Mouse (Mus musculus) heart, postnatal 10 days (tissue): ENCODE results near the gene Nsun3. TPM values are rescaled to one million over a fixed set of nuclear protein-coding genes. Genes with fewer than 3 reads are reported as not detected.
"Not testable (repeated sequence)": the region's sequence is repeated elsewhere in the genome, so short reads cannot be mapped to it uniquely, and the experiment has no call there.

ENCODE experiments used
- DNase-seq, 2 experiments: peaks; one replicate each; pipeline ENCODE4 v3.0.0; 2021
- intact Hi-C: fragments of 180-260 bp; cut with DNase I; formaldehyde crosslinking; loops from one replicate; pipeline ENCODE4 v1.15.1; 2025
- microRNA-seq, 2 experiments: library from miRNA; unstranded; fragments of <30 nt; microRNA quantifications; one replicate each; pipeline ENCODE4 v1.2.0; 2022
- total RNA-seq, 2 experiments: library from RNA; stranded (reverse); gene quantifications; 2 replicates each; pipeline ENCODE4 v1.2.3; 2021

The Nsun3 gene
- total RNA-seq, 2 experiments from 2014 or later, result 10.3 to 11.9 TPM

DNA sequence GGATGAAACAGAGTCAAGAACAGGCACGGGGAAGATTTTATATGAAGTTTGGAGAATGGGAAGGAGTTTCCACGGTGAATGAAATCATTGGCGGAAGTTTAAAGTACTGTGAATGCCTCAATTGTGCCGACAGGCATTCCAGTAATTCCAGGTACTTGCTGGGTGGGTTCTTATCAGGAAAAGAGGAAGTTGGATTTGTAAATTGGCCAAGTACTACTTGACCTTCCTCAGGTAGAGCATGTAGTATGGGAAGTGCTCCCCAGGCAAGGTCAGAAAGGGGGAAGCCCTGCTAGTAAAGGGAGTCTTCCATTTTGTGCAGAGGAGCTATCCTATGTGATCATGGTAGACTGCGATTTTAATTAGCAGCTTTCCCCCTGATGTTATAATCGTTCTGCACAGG, 31.3 kb downstream of the Nsun3 start:
- intact Hi-C loops, result no loop called here
- DNase-seq, result no peak

DNA sequence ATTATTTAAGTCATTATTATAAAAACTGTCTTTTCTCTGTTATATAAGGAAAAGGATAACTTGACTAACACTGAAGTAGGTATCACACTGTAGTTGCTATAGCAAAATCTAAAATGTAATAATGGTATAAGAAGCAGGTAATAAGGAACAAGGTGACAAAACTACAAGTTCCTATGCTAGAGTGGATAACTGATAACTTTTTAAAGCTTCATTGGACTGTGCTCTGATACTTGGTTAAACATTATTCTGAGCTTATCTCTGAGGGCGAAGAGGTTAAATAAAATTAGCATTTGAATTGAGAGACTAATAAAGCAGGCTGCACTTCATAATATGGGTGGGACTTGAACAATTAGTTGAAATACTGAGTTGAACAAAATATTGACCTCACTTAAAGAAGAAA, 33.0 kb downstream of the Nsun3 start:
- no peak for DNase-seq
- intact Hi-C loops, result no loop called here

DNA sequence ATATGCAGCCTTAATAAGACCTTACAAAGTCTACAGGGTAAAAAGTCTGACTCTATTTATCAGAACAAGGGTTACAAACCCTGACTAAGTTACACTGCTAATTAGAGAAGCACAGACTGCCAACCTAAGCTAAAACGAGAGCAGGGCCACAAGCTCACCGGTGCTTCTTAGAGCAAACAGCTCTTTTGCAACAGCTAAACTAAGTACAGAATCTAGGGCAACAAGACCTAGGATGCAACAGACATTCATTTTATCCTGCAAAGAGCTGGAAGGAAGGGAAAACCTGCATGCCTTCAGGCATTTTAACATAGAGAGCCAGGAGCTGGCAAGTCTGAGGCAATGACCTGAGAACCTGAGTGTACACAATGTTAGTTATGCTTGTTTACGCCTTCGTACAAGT, 33.5 kb downstream of the Nsun3 start:
- DNase-seq, result no peak
- intact Hi-C loops, result no loop called here

DNA sequence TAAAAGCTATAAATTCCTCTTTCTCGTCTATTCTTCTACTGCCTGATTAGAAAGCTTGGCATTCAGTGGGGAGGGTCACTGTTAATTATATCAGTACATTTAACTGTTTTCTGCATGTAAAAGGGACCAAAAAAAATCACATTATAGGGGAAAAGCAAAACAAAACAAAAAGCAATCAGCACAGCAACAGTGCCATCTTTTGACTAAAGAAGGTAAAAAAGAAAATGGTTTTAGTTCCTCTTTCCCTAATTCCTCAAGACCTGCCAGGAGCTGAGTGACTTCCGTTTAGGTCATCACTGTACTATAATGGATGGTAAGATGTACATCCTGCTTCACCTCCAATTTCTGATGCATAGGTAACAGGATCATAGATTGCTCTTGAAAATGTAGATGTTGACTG, 40.7 kb downstream of the Nsun3 start:
- intact Hi-C loops, result no loop called here
- no peak for DNase-seq

DNA sequence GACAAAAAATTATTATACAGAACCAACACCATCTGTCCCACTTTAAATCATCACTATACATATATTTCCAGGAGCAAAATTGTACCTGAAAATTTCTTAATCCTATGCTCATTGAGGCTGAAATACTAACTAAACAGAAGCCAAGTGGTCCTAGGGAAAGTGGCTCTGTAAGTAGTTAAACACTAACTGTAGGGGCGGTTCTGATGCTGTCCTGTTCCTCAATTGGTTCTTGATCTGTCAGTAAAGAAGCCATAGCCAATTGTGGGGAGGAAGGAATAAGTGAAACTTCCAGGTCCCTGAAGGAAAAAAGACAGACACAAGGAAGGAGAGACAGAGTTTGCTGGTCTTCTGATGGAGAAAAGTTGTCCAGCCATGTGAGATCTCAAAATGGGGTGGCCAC, 52.3 kb downstream of the Nsun3 start:
- no peak for DNase-seq
- intact Hi-C loops, result no loop called here

DNA sequence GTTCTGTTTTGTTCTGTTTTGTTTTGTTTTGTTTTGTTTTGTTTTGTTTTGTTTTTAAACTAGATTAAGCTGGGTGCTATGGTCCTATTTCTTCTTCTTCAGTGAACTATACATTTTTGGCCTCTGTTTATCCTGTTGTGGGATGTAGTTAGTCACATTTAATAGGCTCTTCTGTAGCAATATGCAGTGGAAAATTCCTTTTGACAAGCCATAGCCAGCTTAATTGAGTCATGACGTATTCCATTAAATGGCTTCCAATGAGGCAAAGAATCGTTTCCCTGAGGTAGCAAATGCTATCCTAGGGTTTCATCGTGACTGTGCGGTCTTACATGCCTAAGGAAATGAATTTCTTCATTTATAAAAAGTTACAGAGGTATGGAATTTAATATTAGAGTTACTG, 56.3 kb downstream of the Nsun3 start:
- intact Hi-C loops, result no loop called here
- DNase-seq, result no peak

DNA sequence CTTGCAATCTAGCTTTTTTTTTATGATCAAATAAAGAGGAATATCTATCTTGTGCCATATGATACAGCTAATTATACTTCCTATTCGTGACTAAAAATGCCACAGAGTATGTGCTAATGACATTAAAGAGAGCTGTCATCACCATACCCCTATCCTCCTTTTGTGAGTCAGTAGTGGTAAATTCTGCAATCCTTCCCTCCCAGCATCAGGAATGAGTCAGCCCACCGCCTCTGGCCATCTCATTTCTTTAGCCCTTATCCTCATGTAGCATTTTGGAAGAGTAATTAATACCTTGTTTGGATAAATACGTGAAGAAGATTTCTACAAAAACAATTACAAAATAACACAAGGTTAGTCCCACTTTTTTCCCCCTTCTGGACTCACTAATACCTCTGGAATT, 56.8 kb downstream of the Nsun3 start:
- DNase-seq, result no peak
- intact Hi-C loops, result no loop called here

DNA sequence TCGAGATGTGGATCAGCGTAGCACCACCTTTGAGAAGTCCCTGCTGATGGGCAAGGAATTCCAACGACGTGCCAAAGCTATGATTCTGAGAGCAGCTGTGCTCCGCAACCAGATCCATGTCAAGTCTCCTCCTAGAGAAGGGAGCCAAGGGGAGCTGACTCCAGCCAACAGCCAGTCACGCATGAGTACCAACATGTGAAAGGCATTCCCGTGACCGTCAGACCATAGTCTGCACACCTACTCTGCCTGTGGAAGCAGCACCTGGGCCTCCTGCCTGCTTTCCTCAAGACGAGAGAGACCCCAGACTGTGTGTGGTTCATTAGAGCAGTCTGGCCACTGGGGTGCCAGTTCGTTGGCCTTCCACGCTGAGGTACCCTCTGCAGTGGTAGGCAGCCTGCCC, 68.4 kb downstream of the Nsun3 start:
- intact Hi-C loops, DNase-seq: not testable (repeated sequence)

DNA sequence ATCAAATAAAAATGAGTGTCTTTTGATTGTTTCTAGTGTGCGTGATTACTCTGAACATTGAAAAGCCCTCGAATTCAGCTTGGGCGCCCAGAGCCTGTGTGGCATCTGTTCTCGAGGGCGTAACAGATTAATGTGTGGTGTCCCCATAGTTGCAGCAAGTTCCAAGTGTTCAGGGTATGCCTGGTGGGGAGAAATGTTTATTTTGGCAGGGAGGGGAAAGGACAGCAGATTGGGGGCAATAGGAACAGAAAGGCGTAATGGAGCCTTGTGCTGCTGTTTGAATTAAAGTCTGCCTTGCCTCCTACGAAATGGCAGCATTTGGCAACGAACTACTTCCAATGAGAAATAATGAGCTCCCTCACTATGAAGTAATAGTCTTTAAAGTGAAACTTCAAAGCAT, 96.2 kb downstream of the Nsun3 start:
- DNase-seq, result no peak
- intact Hi-C loops, result no loop called here

DNA sequence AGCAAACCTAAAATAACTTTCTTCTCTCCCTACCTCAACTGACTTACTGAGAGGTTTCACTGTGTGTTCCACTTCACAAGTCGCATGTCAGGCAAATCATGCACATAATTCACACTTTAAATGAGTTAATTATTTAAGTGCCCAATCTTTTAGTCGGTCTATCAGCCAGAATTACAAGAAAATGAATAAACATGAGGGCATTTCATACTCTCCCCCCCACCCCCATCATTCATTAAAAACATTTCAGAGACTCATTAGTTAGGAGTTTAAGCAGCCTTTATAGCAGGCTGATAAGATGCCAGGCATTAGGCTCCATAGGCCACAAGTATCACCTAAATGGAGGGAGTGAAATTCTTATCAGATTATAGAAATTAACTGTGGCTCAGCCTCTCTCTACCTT, 100.5 kb downstream of the Nsun3 start:
- DNase-seq, result no peak
- intact Hi-C loops, result no loop called here

DNA sequence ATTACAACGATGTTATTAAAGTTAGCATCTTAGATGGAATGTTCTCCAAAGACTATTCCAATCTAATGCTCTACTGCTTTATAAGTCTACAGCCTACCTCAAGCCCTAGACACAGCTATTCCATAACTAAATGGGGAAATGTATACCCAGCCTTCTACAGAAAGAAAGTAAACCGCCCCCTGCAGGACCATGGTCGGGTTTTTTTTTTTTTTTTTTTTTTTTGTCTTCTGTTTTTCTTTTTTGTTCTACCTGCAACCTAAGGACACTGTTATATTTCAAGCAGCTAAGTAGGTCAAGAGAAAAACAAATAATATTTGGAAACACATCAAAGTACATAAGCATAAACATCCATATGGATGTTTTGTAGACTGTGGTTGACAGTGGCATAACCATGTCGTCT, 101.1 kb downstream of the Nsun3 start:
- DNase-seq, result no peak
- intact Hi-C loops, result no loop called here

Small RNA genes within 50 kb of the gene (microRNA-seq; reads per million reads assigned to microRNA genes)
- gene Gm25986, result 0 reads per million in 2 experiments

Other genes with a start within 250 kb of the Nsun3 start
- not detected for gene Stx19, start 27.9 kb upstream of the Nsun3 start, total RNA-seq
- 10 to 100 TPM in 1 of 2 experiments, 1 to 10 TPM in 1; 9.8 to 11.3 TPM for gene Arl13b, start 60.2 kb upstream of the Nsun3 start, total RNA-seq
- 10 to 100 TPM; 24.4 to 27.8 TPM for gene Pros1, start 67.5 kb upstream of the Nsun3 start, total RNA-seq